Mouse (Mus musculus): ENCODE measurements around the gene Trmu. TPM values are rescaled to one million over a fixed set of nuclear protein-coding genes. Genes with fewer than 3 reads are reported as not detected.

Trmu gene
- polyA plus RNA-seq, 1 experiment, result 11.5 TPM

GRCm38 (mm10) chr15:85892498-85893118 is 13.5 kb downstream of the Trmu start:
- Histone ChIP-seq H3K4me1 (ENCODE audit: control insufficient read depth, insufficient read depth, low read length) (no peaks in the 10 kb centered on the region), H3K27ac (ENCODE audit: insufficient read depth, low read depth, low read length) (no peak overlapping the region), H3K4me3 (ENCODE audit: insufficient read depth, low read length) (no peak overlapping the region)
- TF ChIP-seq CTCF (IDR thresholded peaks at IDR 0.05; ENCODE audit: low read depth, low read length), result no peak
- TF ChIP-seq POLR2A (IDR thresholded peaks at IDR 0.05; ENCODE audit: borderline replicate concordance, low read depth, low read length), result no peak

- Histone ChIP-seq H3K27ac (ENCODE audit: insufficient read depth, low read depth, low read length) (no peak overlapping the region), H3K4me1 (ENCODE audit: control insufficient read depth, insufficient read depth, low read length) (no peaks in the 10 kb centered on the region), H3K4me3 (ENCODE audit: insufficient read depth, low read length) (no peak overlapping the region)
- no peak for TF ChIP-seq CTCF (IDR thresholded peaks at IDR 0.05; ENCODE audit: low read depth, low read length)
- TF ChIP-seq POLR2A (IDR thresholded peaks at IDR 0.05; ENCODE audit: borderline replicate concordance, low read depth, low read length), result no peak
Measured at GRCm38 (mm10) chr15:85893871-85894270, 14.8 kb downstream of the Trmu start.

- Histone ChIP-seq H3K27ac (ENCODE audit: insufficient read depth, low read depth, low read length) (no peak overlapping the region), H3K4me1 (ENCODE audit: control insufficient read depth, insufficient read depth, low read length) (no peaks in the 10 kb centered on the region), H3K4me3 (ENCODE audit: insufficient read depth, low read length) (no peak overlapping the region)
- TF ChIP-seq CTCF (IDR thresholded peaks at IDR 0.05; ENCODE audit: low read depth, low read length) (peak; percentile 84), POLR2A (IDR thresholded peaks at IDR 0.05; ENCODE audit: borderline replicate concordance, low read depth, low read length) (no peak)
Measured at GRCm38 (mm10) chr15:85896284-85896683, 17.2 kb downstream of the Trmu start.

GRCm38 (mm10) chr15:85897113-85897512 is 18.0 kb downstream of the Trmu start:
- Histone ChIP-seq H3K27ac (ENCODE audit: insufficient read depth, low read depth, low read length) (no peak overlapping the region), H3K4me3 (ENCODE audit: insufficient read depth, low read length) (no peak overlapping the region), H3K4me1 (ENCODE audit: control insufficient read depth, insufficient read depth, low read length) (no peaks in the 10 kb centered on the region)
- no peak for TF ChIP-seq CTCF (IDR thresholded peaks at IDR 0.05; ENCODE audit: low read depth, low read length)
- TF ChIP-seq POLR2A (IDR thresholded peaks at IDR 0.05; ENCODE audit: borderline replicate concordance, low read depth, low read length), result no peak

- TF ChIP-seq CTCF (IDR thresholded peaks at IDR 0.05; ENCODE audit: low read depth, low read length) (no peak), POLR2A (IDR thresholded peaks at IDR 0.05; ENCODE audit: borderline replicate concordance, low read depth, low read length) (no peak)
Measured at GRCm38 (mm10) chr15:85899396-85899795, 20.3 kb downstream of the Trmu start.

GRCm38 (mm10) chr15:85900318-85900717 is 21.2 kb downstream of the Trmu start:
- Histone ChIP-seq H3K27ac (ENCODE audit: insufficient read depth, low read depth, low read length) (no peak overlapping the region), H3K4me3 (ENCODE audit: insufficient read depth, low read length) (no peak overlapping the region), H3K4me1 (ENCODE audit: control insufficient read depth, insufficient read depth, low read length) (0 out of 2 replicates have a peak, but pooled peaks cover 2% of the 10 kb centered on the region)
- no peak for TF ChIP-seq POLR2A (IDR thresholded peaks at IDR 0.05; ENCODE audit: borderline replicate concordance, low read depth, low read length)
- no peak for TF ChIP-seq CTCF (IDR thresholded peaks at IDR 0.05; ENCODE audit: low read depth, low read length)

More at GRCm38 (mm10) chr15:85899396-85899795, 20.3 kb downstream of the Trmu start:
- H3K4me3 ChIP-seq (ENCODE audit: insufficient read depth, low read length), result no peak overlapping the region
- H3K27ac ChIP-seq (ENCODE audit: insufficient read depth, low read depth, low read length), result no peak overlapping the region
- H3K4me1 ChIP-seq (ENCODE audit: control insufficient read depth, insufficient read depth, low read length), result no peaks in the 10 kb centered on the region

- Histone ChIP-seq H3K27ac (ENCODE audit: insufficient read depth, low read depth, low read length) (no peak overlapping the region), H3K4me1 (ENCODE audit: control insufficient read depth, insufficient read depth, low read length) (0 out of 2 replicates have a peak, but pooled peaks cover 2% of the 10 kb centered on the region), H3K4me3 (ENCODE audit: insufficient read depth, low read length) (no peak overlapping the region)
- TF ChIP-seq CTCF (IDR thresholded peaks at IDR 0.05; ENCODE audit: low read depth, low read length) (no peak), POLR2A (IDR thresholded peaks at IDR 0.05; ENCODE audit: borderline replicate concordance, low read depth, low read length) (no peak)
Measured at GRCm38 (mm10) chr15:85900801-85901200, 21.7 kb downstream of the Trmu start.

- H3K4me3 ChIP-seq (ENCODE audit: insufficient read depth, low read length), result no peak overlapping the region
- TF ChIP-seq CTCF (IDR thresholded peaks at IDR 0.05; ENCODE audit: low read depth, low read length) (no peak), POLR2A (IDR thresholded peaks at IDR 0.05; ENCODE audit: borderline replicate concordance, low read depth, low read length) (no peak)
- no peak overlapping the region for H3K27ac ChIP-seq (ENCODE audit: insufficient read depth, low read depth, low read length)
- 0 out of 2 replicates have a peak, but pooled peaks cover 2% of the 10 kb centered on the region for H3K4me1 ChIP-seq (ENCODE audit: control insufficient read depth, insufficient read depth, low read length)
Measured at GRCm38 (mm10) chr15:85902505-85902904, 23.4 kb downstream of the Trmu start.

- TF ChIP-seq CTCF (IDR thresholded peaks at IDR 0.05; ENCODE audit: low read depth, low read length) (no peak), POLR2A (IDR thresholded peaks at IDR 0.05; ENCODE audit: borderline replicate concordance, low read depth, low read length) (no peak)
- H3K27ac ChIP-seq (ENCODE audit: insufficient read depth, low read depth, low read length), result no peak overlapping the region
- no peak overlapping the region for H3K4me3 ChIP-seq (ENCODE audit: insufficient read depth, low read length)
- 0 out of 2 replicates have a peak, but pooled peaks cover 2% of the 10 kb centered on the region for H3K4me1 ChIP-seq (ENCODE audit: control insufficient read depth, insufficient read depth, low read length)
Measured at GRCm38 (mm10) chr15:85903826-85904225, 24.7 kb downstream of the Trmu start.

- H3K4me1 ChIP-seq (ENCODE audit: control insufficient read depth, insufficient read depth, low read length), result 0 out of 2 replicates have a peak, but pooled peaks cover 2% of the 10 kb centered on the region
- TF ChIP-seq POLR2A (IDR thresholded peaks at IDR 0.05; ENCODE audit: borderline replicate concordance, low read depth, low read length) (no peak), CTCF (IDR thresholded peaks at IDR 0.05; ENCODE audit: low read depth, low read length) (no peak)
- no peak overlapping the region for H3K27ac ChIP-seq (ENCODE audit: insufficient read depth, low read depth, low read length)
- no peak overlapping the region for H3K4me3 ChIP-seq (ENCODE audit: insufficient read depth, low read length)
Measured at GRCm38 (mm10) chr15:85908660-85909491, 29.8 kb downstream of the Trmu start.

Data from bone marrow macrophage, adult 2 months (primary cell).